Mouse (Mus musculus): ENCODE data around the gene Mat2a.

GRCm38 (mm10) chr6:72475221-72475985 lies 36.0 kb upstream of the Mat2a start:
- TF ChIP-seq POLR2A (IDR thresholded peaks at IDR 0.05; ENCODE audit: extremely low read depth, insufficient read depth, low read length) (no peak), CTCF (IDR thresholded peaks at IDR 0.05; ENCODE audit: low read depth, low read length) (no peak)

Data from liver, adult 2 months (tissue).